Mouse (Mus musculus) midbrain, embryonic 14.5 days (tissue): ENCODE results near the gene Hs3st6. TPM values are rescaled to one million over a fixed set of nuclear protein-coding genes. Genes with fewer than 3 reads are reported as not detected.

Source experiments
- ATAC-seq: fragments of 200-750 bp; cut with Nextera tagmentation; 2 replicates; pipeline ENCODE4 v1.8.0; 2017; ENCODE audit warnings: moderate number of reproducible peaks, moderate library complexity; ENCODE audit not compliant: low FRiP score, low TSS enrichment
- DNase-seq: peaks from one replicate; pipeline ENCODE4 v3.0.0-alpha.2; 2015
- H3K27ac ChIP-seq: fragments of 300-500 bp; sonication (generic); replicated peaks from 2 replicates; pipeline ENCODE4 v1.5.1; 2014; ENCODE audit warnings: mild to moderate bottlenecking, low read depth, low read length, moderate library complexity
- H3K27me3 ChIP-seq: fragments of 300-500 bp; sonication (generic); 2 replicates; pipeline ENCODE4 v1.6.1; 2014; ENCODE audit warnings: low read length, control low read depth, mixed read lengths; ENCODE audit not compliant: control insufficient read depth, insufficient read depth
- H3K36me3 ChIP-seq: fragments of 300-500 bp; sonication (generic); 2 replicates; pipeline ENCODE4 v1.6.1; 2014; ENCODE audit warnings: low read length, control low read depth; ENCODE audit not compliant: control insufficient read depth, insufficient read depth
- H3K4me1 ChIP-seq: fragments of 300-500 bp; sonication (generic); 2 replicates; pipeline ENCODE4 v1.6.1; 2014; ENCODE audit warnings: mild to moderate bottlenecking, antibody characterized with exemption, low read length, control low read depth; ENCODE audit not compliant: control insufficient read depth, insufficient read depth
- H3K4me2 ChIP-seq: fragments of 300-500 bp; sonication (generic); 2 replicates; pipeline ENCODE4 v1.6.1; 2014; ENCODE audit warnings: mild to moderate bottlenecking, low read length, moderate library complexity
- H3K4me3 ChIP-seq: fragments of 300-500 bp; sonication (generic); replicated peaks from 2 replicates; pipeline ENCODE4 v1.5.1; 2014; ENCODE audit warnings: low read depth, low read length
- H3K9ac ChIP-seq: fragments of 300-500 bp; sonication (generic); replicated peaks from 2 replicates; pipeline ENCODE4 v1.6.1; 2014; ENCODE audit warnings: mild to moderate bottlenecking, low read length, moderate library complexity
- H3K9me3 ChIP-seq: fragments of 300-500 bp; sonication (generic); 2 replicates; pipeline ENCODE4 v1.6.1; 2016; ENCODE audit warnings: low read length, control low read depth, mixed read lengths; ENCODE audit not compliant: control insufficient read depth
- WGBS: fragments of 180-500 bp; shearing (Covaris S2); extraction: QIAGEN DNeasy Blood & Tissue Kit; methylation state at CpG from one replicate; pipeline ENCODE4 v1.1.7; 2014; 5-methylcytosine and 5-hydroxymethylcytosine counted together
- polyA plus RNA-seq: library from polyadenylated mRNA; unstranded; fragments of >200 nt; fragmentation: Nextera tagmentation; extraction: Ambion mirVana; gene quantifications from 2 replicates; pipeline ENCODE4 v1.2.1, GENCODE M21; 2014

Gene Hs3st6
- polyA plus RNA-seq, 1 experiment from 2014 or later: not detected

DNA sequence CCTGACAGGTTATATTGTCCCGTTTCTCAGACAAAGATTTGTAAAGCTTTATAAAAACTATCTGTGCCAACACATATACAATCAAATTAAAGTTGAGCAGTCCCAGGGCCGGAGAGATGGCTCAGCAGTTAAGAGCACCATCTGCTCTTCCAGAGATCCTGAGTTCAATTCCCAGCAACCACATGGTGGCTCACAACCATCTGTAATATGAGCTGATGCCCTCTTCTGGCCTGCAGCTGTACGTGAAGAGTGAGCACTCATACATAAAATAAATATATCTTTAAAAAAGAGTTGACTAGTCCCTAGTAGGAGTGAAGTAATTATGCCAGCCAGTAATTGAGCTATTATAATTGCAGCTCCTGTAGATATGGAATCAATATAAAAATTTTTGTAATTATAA is 47.7 kb downstream of the Hs3st6 start:
- Histone ChIP-seq H3K9ac (no peak overlapping the region), H3K4me1 (0 out of 2 replicates have a peak, but pooled peaks cover 5% of the 10 kb centered on the region), H3K4me2 (no peak overlapping the region), H3K9me3 (no peaks in the 10 kb centered on the region), H3K27ac (no peak overlapping the region), H3K4me3 (no peak overlapping the region), H3K27me3 (peaks cover 24% of the 10 kb centered on the region), H3K36me3 (no peaks in the 10 kb centered on the region)
- no peak for ATAC-seq
- DNase-seq: no peak
- 57% methylated on average over 3 of the region's 3 CpGs for WGBS

DNA sequence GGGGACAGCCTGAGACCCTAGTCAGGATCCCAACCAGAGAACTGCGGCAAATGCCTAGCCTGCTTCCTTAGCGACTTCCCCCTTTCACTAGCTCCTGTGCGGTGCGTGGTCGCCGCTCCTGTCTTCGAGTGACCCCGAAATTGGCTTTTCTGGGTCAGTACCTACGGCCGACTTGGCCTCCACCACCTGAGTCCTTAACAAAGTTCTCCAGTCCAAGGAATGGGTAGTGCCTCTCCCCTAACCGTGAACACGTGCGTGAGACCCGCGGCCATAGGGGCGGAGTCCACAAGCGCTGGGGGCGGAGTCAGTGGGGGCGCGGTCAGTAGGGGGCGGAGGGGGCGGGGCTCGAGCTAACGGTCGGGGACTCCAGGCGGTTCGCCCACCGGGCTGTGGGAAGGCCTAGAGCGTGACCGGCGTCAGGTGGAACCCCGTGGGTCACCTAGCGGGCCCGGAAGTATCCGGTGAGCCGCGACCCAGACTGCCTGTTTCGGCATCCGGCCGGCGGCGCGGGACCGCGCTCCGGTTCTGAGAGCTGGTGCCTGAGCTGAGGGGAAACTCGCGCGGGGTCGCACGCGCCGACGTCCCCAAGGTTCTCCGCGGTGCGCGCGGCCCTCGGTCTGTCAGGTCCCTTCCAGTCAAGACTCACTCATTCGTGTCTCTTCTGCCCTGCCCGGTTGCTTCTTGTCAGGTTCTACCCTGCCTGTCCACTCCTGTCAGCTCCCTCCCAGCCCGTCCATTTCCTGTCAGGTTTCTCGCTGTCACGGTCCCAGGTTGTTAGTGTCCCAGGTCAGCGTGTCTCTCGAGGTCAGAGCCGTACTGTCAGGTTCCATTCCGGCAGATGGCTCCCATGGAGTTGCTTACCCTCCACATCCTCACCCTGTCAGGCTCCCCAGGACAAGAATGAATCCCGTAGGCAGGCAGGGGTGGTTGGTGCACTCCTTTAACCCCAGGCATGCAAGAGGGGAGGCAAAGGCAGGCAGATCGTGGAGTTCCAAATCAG is 51.5 kb downstream of the Hs3st6 start, which contains the start of gene Meiob:
Meiob (plus strand) TSS at position 338 of the 1,000 bp plus-strand sequence.
- Histone ChIP-seq H3K9ac (peak within 1 kb of the TSS; percentile 51), H3K27me3 (peaks cover 33% of the 10 kb centered on the region), H3K4me1 (0 out of 2 replicates have a peak, but pooled peaks cover 5% of the 10 kb centered on the region), H3K4me3 (peak within 1 kb of the TSS; percentile 55), H3K9me3 (no peaks in the 10 kb centered on the region), H3K27ac (no peak within 1 kb of the TSS), H3K4me2 (peak within 1 kb of the TSS; percentile 79), H3K36me3 (no peaks in the 10 kb centered on the region)
- DNase-seq (peak; percentile 79), ATAC-seq (peak; percentile 55; the same call in 1 of the 2 replicates)
- 1% methylated on average over 70 of the region's 71 CpGs for WGBS

Other genes starting within 250 kb of the Hs3st6 start
- 86.2 and 90.8 TPM in 2 replicates for gene Traf7, start 225.1 kb upstream of the Hs3st6 start, polyA plus RNA-seq
- 4.9 and 6.5 TPM in 2 replicates for gene Rab26, start 218.8 kb upstream of the Hs3st6 start, polyA plus RNA-seq
- 18.0 and 28.3 TPM in 2 replicates for gene Pkd1, start 203.2 kb upstream of the Hs3st6 start, polyA plus RNA-seq
- gene Tsc2, start 120.4 kb upstream of the Hs3st6 start, polyA plus RNA-seq: 79.5 and 89.5 TPM in 2 replicates
- 6.5 and 8.9 TPM in 2 replicates for gene Nthl1, start 120.3 kb upstream of the Hs3st6 start, polyA plus RNA-seq
- 36.7 and 39.2 TPM in 2 replicates for gene Slc9a3r2, start 102.7 kb upstream of the Hs3st6 start, polyA plus RNA-seq
- gene Npw, start 94.5 kb upstream of the Hs3st6 start, polyA plus RNA-seq: not detected in 2 replicates
- 22.8 and 24.5 TPM in 2 replicates for gene Zfp598, start 83.3 kb upstream of the Hs3st6 start, polyA plus RNA-seq
- gene Syngr3, start 63.0 kb upstream of the Hs3st6 start, polyA plus RNA-seq: 147 and 169 TPM in 2 replicates
- gene Gfer, start 56.8 kb upstream of the Hs3st6 start, polyA plus RNA-seq: 35.9 and 38.3 TPM in 2 replicates
- gene Noxo1, start 56.8 kb upstream of the Hs3st6 start, polyA plus RNA-seq: 1.8 and 1.9 TPM in 2 replicates
- gene Tbl3, start 45.3 kb upstream of the Hs3st6 start, polyA plus RNA-seq: 68.0 and 73.0 TPM in 2 replicates
- gene Rnf151, start 34.9 kb upstream of the Hs3st6 start, polyA plus RNA-seq: 0.32 TPM in 1 of 2 replicates, not detected in the other
- gene Rps2, start 34.9 kb upstream of the Hs3st6 start, polyA plus RNA-seq: 814 and 824 TPM in 2 replicates
- gene Ndufb10, start 28.5 kb upstream of the Hs3st6 start, polyA plus RNA-seq: 282 and 319 TPM in 2 replicates
- gene Rpl3l, start 25.2 kb upstream of the Hs3st6 start, polyA plus RNA-seq: not detected in 2 replicates
- 19.7 and 20.1 TPM in 2 replicates for gene Msrb1, start 16.3 kb upstream of the Hs3st6 start, polyA plus RNA-seq
- not detected in 2 replicates for gene Meiob, start 51.3 kb downstream of the Hs3st6 start, polyA plus RNA-seq
- gene Hagh, start 87.2 kb downstream of the Hs3st6 start, polyA plus RNA-seq: 55.4 and 71.0 TPM in 2 replicates
- 18.0 and 18.9 TPM in 2 replicates for gene Fahd1, start 97.4 kb downstream of the Hs3st6 start, polyA plus RNA-seq
- 0.18 TPM in 1 of 2 replicates, not detected in the other for gene Igfals, start 113.0 kb downstream of the Hs3st6 start, polyA plus RNA-seq
- 70.4 and 73.3 TPM in 2 replicates for gene Nubp2, start 133.4 kb downstream of the Hs3st6 start, polyA plus RNA-seq
- 77.3 and 93.2 TPM in 2 replicates for gene Spsb3, start 133.7 kb downstream of the Hs3st6 start, polyA plus RNA-seq
- 21.6 and 26.9 TPM in 2 replicates for gene Eme2, start 142.1 kb downstream of the Hs3st6 start, polyA plus RNA-seq
- 74.7 and 86.7 TPM in 2 replicates for gene Mrps34, start 142.1 kb downstream of the Hs3st6 start, polyA plus RNA-seq
- gene Nme3, start 143.5 kb downstream of the Hs3st6 start, polyA plus RNA-seq: 77.4 and 112 TPM in 2 replicates
- gene Mapk8ip3, start 184.0 kb downstream of the Hs3st6 start, polyA plus RNA-seq: 83.3 and 86.1 TPM in 2 replicates
- 66.9 and 71.0 TPM in 2 replicates for gene Jpt2, start 207.7 kb downstream of the Hs3st6 start, polyA plus RNA-seq